Mouse (Mus musculus) lung, postnatal 0 days (tissue): Measurements from ENCODE around the gene Atf6.

Experiments used
- CTCF ChIP-seq: IDR thresholded peaks from 2 replicates; pipeline ENCODE4 v1.5.1; 2016; ENCODE audit warnings: antibody characterized with exemption, mild to moderate bottlenecking
- EP300 ChIP-seq: IDR thresholded peaks from 2 replicates; pipeline ENCODE4 v1.6.1; 2016; ENCODE audit warnings: antibody characterized with exemption, mild to moderate bottlenecking, control low read depth

DNA sequence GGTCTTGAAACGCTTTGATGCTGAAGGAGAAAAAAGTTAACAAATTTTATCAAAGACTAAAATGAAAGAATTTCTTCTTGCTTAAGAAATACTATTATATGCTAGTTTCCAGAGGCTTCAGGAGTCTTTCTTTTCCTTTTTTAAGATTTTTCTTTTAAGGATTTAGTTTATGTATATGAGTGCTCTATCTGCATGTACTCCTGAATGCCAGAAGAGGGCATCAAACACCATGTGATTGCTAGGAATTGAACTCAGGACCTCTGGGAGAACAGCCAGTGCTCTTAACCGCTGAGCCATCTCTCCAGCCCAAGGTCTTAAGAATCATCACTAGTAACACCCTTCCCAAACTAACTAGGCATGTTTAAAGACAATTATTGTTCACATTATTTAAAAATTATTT is 4.4 kb upstream of the Atf6 start:
- no peak for TF ChIP-seq CTCF
- TF ChIP-seq EP300 = no peak
